Mouse (Mus musculus) ES-Bruce4 (cell line): Measurements from ENCODE around the gene Uvrag.

Source experiments
- CTCF ChIP-seq: IDR thresholded peaks from one replicate; pipeline ENCODE4 v1.8.1; 2011; ENCODE audit warnings: low read depth, low read length
- EP300 ChIP-seq: IDR thresholded peaks from 2 replicates; pipeline ENCODE4 v1.6.1; 2011; ENCODE audit warnings: low read depth, low read length; ENCODE audit not compliant: insufficient read depth
- POLR2A ChIP-seq: IDR thresholded peaks from one replicate; pipeline ENCODE4 v1.8.1; 2011; ENCODE audit warnings: low read length; ENCODE audit not compliant: insufficient read depth

DNA sequence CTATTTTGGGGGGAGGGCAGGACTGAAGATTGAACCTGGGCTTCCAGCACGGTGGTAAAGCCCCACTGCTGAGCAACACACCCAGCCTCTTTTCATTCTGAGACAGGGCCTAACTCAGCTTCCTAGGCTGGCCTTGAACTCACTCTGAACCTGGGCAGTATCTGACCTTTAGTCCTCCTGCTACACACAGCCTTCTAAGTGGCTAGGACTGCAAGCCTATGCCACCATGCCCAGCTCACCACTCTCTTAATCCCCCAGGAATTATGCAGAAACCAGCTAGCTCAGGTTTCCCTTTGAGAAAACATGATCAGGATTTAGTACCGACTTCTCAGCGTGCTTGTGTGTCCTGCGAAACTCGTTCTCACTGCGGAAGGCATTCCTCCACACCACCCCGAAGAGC is 53.4 kb downstream of the Uvrag start:
- no peak for TF ChIP-seq CTCF
- TF ChIP-seq POLR2A, result no peak
- TF ChIP-seq EP300, result no peak
